Mouse (Mus musculus): ENCODE measurements around the gene 1700057G04Rik.

DNA sequence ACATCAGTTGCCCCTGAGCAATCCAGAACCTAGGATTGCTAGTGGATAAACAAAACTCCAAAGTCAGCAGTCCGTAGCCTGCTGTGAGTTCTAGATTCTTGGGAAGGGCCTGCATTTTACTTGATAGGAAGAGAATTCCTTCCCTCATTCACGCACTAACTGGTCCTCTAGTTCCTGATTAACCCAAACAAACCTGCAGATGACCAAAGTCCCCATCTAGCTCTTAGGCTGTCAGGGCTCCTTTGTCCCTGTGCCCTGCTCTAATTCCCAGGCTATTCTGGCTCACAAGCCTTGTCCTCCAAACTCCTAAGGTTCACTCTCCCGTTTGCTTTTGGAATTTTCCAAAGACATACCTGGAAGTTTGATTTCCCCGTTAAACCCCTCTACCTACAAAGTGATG is 36.5 kb upstream of the 1700057G04Rik start:
- TF ChIP-seq EP300 (IDR thresholded peaks at IDR 0.05) (no peak), CTCF (IDR thresholded peaks at IDR 0.05) (no peak)
